Mouse (Mus musculus): ENCODE measurements at regions not wholly inside any gene's neighbourhood (a gene's known extent, or its start where the extent isn't known, plus 50 kb on each side); places are given as distances from the start of the nearest gene placed in this dataset.

GRCm38 (mm10) chr2:33986420-33986819 lies 98.7 kb upstream of the Mvb12b start:
- in situ Hi-C loops (cut with MboI; ENCODE audit: low sequenced_read_pairs), result no loop called here

GRCm38 (mm10) chr2:33985316-33985715 lies 97.6 kb upstream of the Mvb12b start:
- in situ Hi-C loops (cut with MboI; ENCODE audit: low sequenced_read_pairs), result no loop called here

- in situ Hi-C loops (cut with MboI; ENCODE audit: low sequenced_read_pairs), result no loop called here
These were observed 95.5 kb upstream of the Mvb12b start for GRCm38 (mm10) chr2:33983112-33983748.

GRCm38 (mm10) chr2:33981936-33982335 lies 94.2 kb upstream of the Mvb12b start:
- in situ Hi-C loops (cut with MboI; ENCODE audit: low sequenced_read_pairs), result no loop called here

- in situ Hi-C loops (cut with MboI; ENCODE audit: low sequenced_read_pairs), result no loop called here
These were observed 93.6 kb upstream of the Mvb12b start for GRCm38 (mm10) chr2:33981321-33981720.

- in situ Hi-C loops (cut with MboI; ENCODE audit: low sequenced_read_pairs), result no loop called here
These were observed 93.1 kb upstream of the Mvb12b start for GRCm38 (mm10) chr2:33980884-33981283.

GRCm38 (mm10) chr2:33979276-33979675 lies 91.5 kb upstream of the Mvb12b start:
- in situ Hi-C loops (cut with MboI; ENCODE audit: low sequenced_read_pairs), result no loop called here

GRCm38 (mm10) chr2:33978550-33978949 lies 90.8 kb upstream of the Mvb12b start:
- in situ Hi-C loops (cut with MboI; ENCODE audit: low sequenced_read_pairs), result no loop called here

GRCm38 (mm10) chr2:33977576-33978352 lies 90.0 kb upstream of the Mvb12b start:
- in situ Hi-C loops (cut with MboI; ENCODE audit: low sequenced_read_pairs), result no loop called here

GRCm38 (mm10) chr2:33977151-33977550 lies 89.4 kb upstream of the Mvb12b start:
- in situ Hi-C loops (cut with MboI; ENCODE audit: low sequenced_read_pairs), result no loop called here

GRCm38 (mm10) chr2:33976183-33976582 lies 88.4 kb upstream of the Mvb12b start:
- in situ Hi-C loops (cut with MboI; ENCODE audit: low sequenced_read_pairs), result no loop called here

GRCm38 (mm10) chr2:33975423-33976127 lies 87.8 kb upstream of the Mvb12b start:
- in situ Hi-C loops (cut with MboI; ENCODE audit: low sequenced_read_pairs), result no loop called here

GRCm38 (mm10) chr2:33974737-33975422 lies 87.1 kb upstream of the Mvb12b start:
- in situ Hi-C loops (cut with MboI; ENCODE audit: low sequenced_read_pairs), result loop anchor here (5.0 kb wide), 1 partner anchor 667 kb away; no protein-coding TSS in a partner anchor

- in situ Hi-C loops (cut with MboI; ENCODE audit: low sequenced_read_pairs), result loop anchor here (5.0 kb wide), 1 partner anchor 668 kb away; no protein-coding TSS in a partner anchor
These were observed 86.3 kb upstream of the Mvb12b start for GRCm38 (mm10) chr2:33974031-33974430.

GRCm38 (mm10) chr2:33973213-33973834 lies 85.6 kb upstream of the Mvb12b start:
- in situ Hi-C loops (cut with MboI; ENCODE audit: low sequenced_read_pairs), result loop anchor here (5.0 kb wide), 1 partner anchor 669 kb away; no protein-coding TSS in a partner anchor

- in situ Hi-C loops (cut with MboI; ENCODE audit: low sequenced_read_pairs), result no loop called here
These were observed 79.3 kb upstream of the Mvb12b start for GRCm38 (mm10) chr2:33966984-33967421.

GRCm38 (mm10) chr2:33966389-33966983 lies 78.7 kb upstream of the Mvb12b start:
- in situ Hi-C loops (cut with MboI; ENCODE audit: low sequenced_read_pairs), result no loop called here

GRCm38 (mm10) chr2:33964096-33964495 lies 76.3 kb upstream of the Mvb12b start:
- in situ Hi-C loops (cut with MboI; ENCODE audit: low sequenced_read_pairs), result no loop called here

GRCm38 (mm10) chr2:33962355-33963037 lies 74.8 kb upstream of the Mvb12b start:
- in situ Hi-C loops (cut with MboI; ENCODE audit: low sequenced_read_pairs), result no loop called here
